Mouse (Mus musculus) 416B (cell line): ENCODE results near the gene Trpv2.
"Not testable (repeated sequence)": the region's sequence is repeated elsewhere in the genome, so short reads cannot be mapped to it uniquely, and the experiment has no call there.

ENCODE experiments used
- DNase-seq: peaks from one replicate; pipeline ENCODE4 v3.0.0; 2011; ENCODE audit warnings: low read depth

Gene Trpv2

DNA sequence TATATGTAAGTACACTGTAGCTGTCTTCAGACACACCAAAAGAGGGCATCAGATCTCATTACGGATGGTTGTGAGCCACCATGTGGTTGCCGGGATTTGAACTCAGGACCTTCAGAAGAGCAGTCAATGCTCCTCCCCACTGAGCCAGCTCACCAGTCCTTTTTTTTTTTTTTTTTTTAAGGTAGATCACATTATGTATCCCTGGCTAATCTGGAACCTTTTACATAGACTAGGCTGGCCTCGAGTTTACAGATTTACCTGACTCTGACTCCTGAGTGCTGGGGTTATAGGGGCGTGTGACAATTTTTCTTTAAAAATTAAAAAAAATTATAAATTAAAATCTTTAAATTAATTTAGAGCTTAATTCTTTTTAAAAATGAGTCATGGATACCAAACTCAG, 75.5 kb downstream of the Trpv2 start:
- DNase-seq = not testable (repeated sequence)
